Mouse (Mus musculus) cerebellum, adult 2 months (tissue): ENCODE measurements around the gene Atp6v1d. TPM values are rescaled to one million over a fixed set of nuclear protein-coding genes. Genes with fewer than 3 reads are reported as not detected.

Source experiments
- DNase-seq, 2 experiments: peaks; one replicate each; pipeline ENCODE4 v3.0.0; 2021
- H3K27ac ChIP-seq: fragments of 200-500 bp; 2 replicates; pipeline ENCODE4 v1.5.1; 2012; ENCODE audit warnings: low read length, control low read depth, inconsistent platforms; ENCODE audit not compliant: insufficient read depth
- H3K27me3 ChIP-seq: fragments of 200-500 bp; 2 replicates; pipeline ENCODE4 v1.6.1; 2012; ENCODE audit warnings: inconsistent platforms, mild to moderate bottlenecking, low read length, moderate library complexity; ENCODE audit not compliant: control insufficient read depth, insufficient read depth
- H3K4me1 ChIP-seq: fragments of 200-500 bp; 2 replicates; pipeline ENCODE4 v1.6.1; 2011; ENCODE audit warnings: low read length; ENCODE audit not compliant: control insufficient read depth, insufficient read depth
- H3K4me3 ChIP-seq: fragments of 200-500 bp; replicated peaks from 2 replicates; pipeline ENCODE3; 2011; ENCODE audit warnings: mild to moderate bottlenecking, low read depth, low read length, control low read depth; ENCODE audit not compliant: insufficient read depth
- CTCF ChIP-seq: fragments of 200-500 bp; IDR thresholded peaks from 2 replicates; pipeline ENCODE4 v1.5.1; 2011; ENCODE audit warnings: low read depth, mild to moderate bottlenecking, control low read depth, low read length, moderate library complexity, borderline replicate concordance; ENCODE audit not compliant: insufficient read depth
- POLR2A ChIP-seq: fragments of 200-500 bp; IDR thresholded peaks from 2 replicates; pipeline ENCODE4 v1.6.1; 2011; ENCODE audit warnings: low read length, control low read depth, borderline replicate concordance; ENCODE audit not compliant: insufficient read depth
- WGBS: fragments of 180-500 bp; shearing (Covaris S2); methylation state at CpG from one replicate; pipeline ENCODE4 v1.1.7; 2018; 5-methylcytosine and 5-hydroxymethylcytosine counted together
- polyA plus RNA-seq: library from polyadenylated mRNA; depleted of rRNA; stranded (reverse); fragments of >200 nt; gene quantifications from 2 replicates; pipeline ENCODE4 v1.2.3, GENCODE M21; 2012; rRNA removed

Gene Atp6v1d
- polyA plus RNA-seq, 1 experiment, result 162 TPM

DNA sequence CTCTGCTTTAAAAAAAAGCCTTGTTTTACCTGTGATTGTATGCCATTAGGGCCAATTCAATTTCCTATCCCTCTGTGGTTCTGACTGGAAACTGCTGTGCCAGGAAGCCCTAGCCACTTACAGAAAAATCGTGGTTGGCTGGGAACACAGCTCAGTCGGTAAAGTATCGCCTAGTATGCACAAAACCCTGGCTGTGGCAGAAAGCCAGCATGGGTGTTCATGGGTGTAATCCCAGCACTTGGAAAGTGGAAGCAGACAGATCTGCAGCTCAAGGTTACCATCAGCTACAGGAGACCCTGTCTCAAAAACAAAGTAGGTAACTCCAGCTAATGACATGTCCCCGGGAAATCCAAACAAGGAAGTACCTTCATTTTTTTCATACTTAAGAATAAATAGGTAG, 21.5 kb downstream of the Atp6v1d start:
- H3K27me3 ChIP-seq, result no peaks in the 10 kb centered on the region
- WGBS, result 37% methylated on average over 4 of the region's 4 CpGs
- no peaks in the 10 kb centered on the region for H3K4me1 ChIP-seq
- TF ChIP-seq POLR2A, result no peak
- no peak for TF ChIP-seq CTCF
- H3K4me3 ChIP-seq, result no peak overlapping the region
- H3K27ac ChIP-seq, result no peak overlapping the region
- DNase-seq, result no peak

DNA sequence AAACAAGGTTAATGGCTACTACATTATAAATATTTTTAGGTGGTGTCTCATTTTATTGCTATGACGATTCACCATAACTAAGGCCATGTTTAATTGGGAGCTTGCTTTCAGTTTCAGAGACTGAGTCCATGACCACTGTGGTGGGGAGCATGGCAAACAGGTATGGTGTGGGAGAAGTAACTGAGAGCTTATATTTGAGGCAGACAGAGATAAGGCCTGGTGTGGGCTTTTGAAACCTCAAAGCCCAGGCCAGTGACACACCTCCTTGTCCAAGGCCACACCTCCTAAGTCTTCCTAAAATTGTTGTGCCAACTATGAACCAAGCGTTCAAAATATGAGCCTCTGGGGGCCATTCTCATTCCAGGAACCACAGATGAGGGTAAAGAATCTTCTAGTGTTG, 26.9 kb downstream of the Atp6v1d start:
- TF ChIP-seq CTCF (no peak), POLR2A (no peak)
- WGBS, result 71% methylated on average over 2 of the region's 2 CpGs
- H3K4me1 ChIP-seq, result no peaks in the 10 kb centered on the region
- no peaks in the 10 kb centered on the region for H3K27me3 ChIP-seq
- H3K4me3 ChIP-seq, result no peak overlapping the region
- H3K27ac ChIP-seq, result no peak overlapping the region
- no peak for DNase-seq

DNA sequence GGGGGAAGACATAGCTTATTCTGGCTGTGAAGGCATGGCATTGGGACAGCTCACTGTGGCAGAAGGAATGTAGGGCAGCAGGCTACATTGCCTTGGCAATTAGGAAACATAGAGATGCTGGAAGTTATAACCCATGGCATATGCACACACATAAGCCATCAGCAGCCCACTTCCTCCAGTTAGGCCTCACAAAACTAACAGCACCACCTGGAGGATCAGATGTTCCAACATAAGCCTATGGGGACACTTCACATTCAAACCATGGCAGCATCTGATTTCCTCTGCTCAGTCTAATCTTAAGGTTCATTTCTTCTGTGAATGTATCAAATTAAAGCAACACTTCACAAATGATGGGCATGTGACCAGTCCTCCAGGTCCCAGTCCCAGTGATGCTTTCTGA, 47.0 kb downstream of the Atp6v1d start:
- Histone ChIP-seq H3K4me3 (no peak overlapping the region), H3K27ac (no peak overlapping the region), H3K4me1 (no peaks in the 10 kb centered on the region), H3K27me3 (no peaks in the 10 kb centered on the region)
- no peak for TF ChIP-seq POLR2A
- no peak for TF ChIP-seq CTCF
- DNase-seq, result no peak

GRCm38 (mm10) chr12:78801836-78802235, 59.6 kb downstream of the Atp6v1d start:
- no peaks in the 10 kb centered on the region for H3K4me1 ChIP-seq
- DNase-seq, result no peak
- no peak overlapping the region for H3K4me3 ChIP-seq
- TF ChIP-seq POLR2A, result no peak
- no peak for TF ChIP-seq CTCF
- H3K27ac ChIP-seq, result no peak overlapping the region
- no peaks in the 10 kb centered on the region for H3K27me3 ChIP-seq

DNA sequence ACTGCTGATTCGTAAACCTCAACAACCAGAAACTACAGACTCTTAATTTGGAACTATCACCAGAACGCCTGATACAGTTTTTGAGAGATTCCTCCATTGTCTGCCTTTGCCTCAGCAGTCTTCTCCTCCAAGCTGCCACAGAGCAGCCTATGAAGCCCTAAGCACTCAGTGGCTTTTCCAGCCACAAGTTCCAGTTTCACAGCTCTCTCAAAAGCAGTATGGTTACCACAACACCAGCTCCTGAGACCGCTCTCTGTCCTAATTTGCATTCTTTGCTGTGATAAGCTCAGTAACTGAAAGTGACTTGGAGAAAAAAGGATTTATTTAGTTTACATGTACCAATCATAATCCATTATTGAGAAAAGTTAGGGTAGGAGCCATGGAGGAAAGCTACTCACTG, 61.4 kb downstream of the Atp6v1d start:
- no peak overlapping the region for H3K27ac ChIP-seq
- no peak overlapping the region for H3K4me3 ChIP-seq
- H3K27me3 ChIP-seq, result no peaks in the 10 kb centered on the region
- no peak for DNase-seq
- H3K4me1 ChIP-seq, result no peaks in the 10 kb centered on the region
- 84% methylated on average over 3 of the region's 3 CpGs for WGBS
- TF ChIP-seq POLR2A (no peak), CTCF (no peak)

DNA sequence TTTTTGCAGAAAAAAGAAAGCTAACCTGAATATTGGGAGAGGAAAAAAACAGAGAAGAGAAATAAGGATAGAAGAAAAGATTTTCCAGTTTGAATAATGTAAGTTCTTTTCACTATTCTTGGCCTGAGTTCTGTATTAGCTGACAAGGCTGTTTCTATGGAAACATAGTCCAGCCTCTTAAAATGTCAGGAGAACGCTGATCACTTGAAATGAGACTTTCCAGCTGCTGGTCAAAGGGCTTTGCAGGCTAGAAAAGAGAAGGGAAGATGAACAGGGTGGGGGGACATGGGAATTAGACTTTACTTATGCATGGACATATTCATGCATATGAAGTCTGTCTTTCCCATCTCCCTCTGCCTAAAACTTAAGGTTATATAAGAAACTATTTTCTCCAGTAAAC, 67.2 kb downstream of the Atp6v1d start:
- Histone ChIP-seq H3K27me3 (no peaks in the 10 kb centered on the region), H3K27ac (no peak overlapping the region), H3K4me1 (no peaks in the 10 kb centered on the region), H3K4me3 (no peak overlapping the region)
- no peak for DNase-seq
- 9% methylated on average over 1 of the region's 1 CpGs for WGBS
- TF ChIP-seq POLR2A (no peak), CTCF (no peak)

DNA sequence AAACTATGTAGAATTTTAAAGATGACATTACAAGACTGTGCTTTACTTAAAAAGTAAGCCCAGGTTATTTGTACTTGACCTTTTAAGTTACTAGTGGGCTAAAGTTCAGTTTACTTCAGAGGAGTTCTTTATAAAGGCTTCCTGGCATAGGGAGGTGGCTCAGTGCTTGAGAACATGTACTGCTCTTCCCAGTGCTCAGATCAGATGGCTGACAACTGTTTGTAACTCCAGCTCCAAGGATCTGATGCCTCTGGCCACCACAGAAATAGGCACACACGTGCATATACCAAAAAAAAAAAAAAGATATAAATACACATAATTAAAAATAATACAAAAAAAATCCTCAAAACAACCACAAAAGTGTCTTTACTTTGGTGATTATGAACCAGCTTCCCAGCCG, 70.6 kb downstream of the Atp6v1d start:
- TF ChIP-seq CTCF (no peak), POLR2A (no peak)
- Histone ChIP-seq H3K4me3 (no peak overlapping the region), H3K27me3 (no peaks in the 10 kb centered on the region), H3K27ac (no peak overlapping the region), H3K4me1 (no peaks in the 10 kb centered on the region)
- no peak for DNase-seq
- WGBS, result 85% methylated on average over 2 of the region's 2 CpGs

Other genes starting within 250 kb of the Atp6v1d start
- 0.28 and 0.41 TPM in 2 replicates for gene Fam71d, start 170.1 kb downstream of the Atp6v1d start, polyA plus RNA-seq
- 14.0 and 14.6 TPM in 2 replicates for gene Mpp5, start 112.7 kb downstream of the Atp6v1d start, polyA plus RNA-seq
- gene Eif2s1, start 181 bp upstream of the Atp6v1d start, polyA plus RNA-seq, result 29.1 and 33.2 TPM in 2 replicates
- 0.80 and 0.92 TPM in 2 replicates for gene Plek2, start 45.3 kb upstream of the Atp6v1d start, polyA plus RNA-seq
- gene Tmem229b, start 146.0 kb upstream of the Atp6v1d start, polyA plus RNA-seq, result 80.8 and 90.8 TPM in 2 replicates
- gene Plekhh1, start 167.5 kb upstream of the Atp6v1d start, polyA plus RNA-seq, result 34.2 and 36.7 TPM in 2 replicates
- gene Pigh, start 228.0 kb upstream of the Atp6v1d start, polyA plus RNA-seq, result 13.5 and 14.4 TPM in 2 replicates